Mouse (Mus musculus) R1 (cell line): ENCODE measurements at regions not wholly inside any gene's neighbourhood (a gene's known extent, or its start where the extent isn't known, plus 50 kb on each side); places are given as distances from the start of the nearest gene placed in this dataset.

ENCODE experiments used
- DNase-seq: peaks from one replicate; pipeline ENCODE4 v3.0.0-alpha.2; 2018; ENCODE audit warnings: low read depth, low spot score

DNA sequence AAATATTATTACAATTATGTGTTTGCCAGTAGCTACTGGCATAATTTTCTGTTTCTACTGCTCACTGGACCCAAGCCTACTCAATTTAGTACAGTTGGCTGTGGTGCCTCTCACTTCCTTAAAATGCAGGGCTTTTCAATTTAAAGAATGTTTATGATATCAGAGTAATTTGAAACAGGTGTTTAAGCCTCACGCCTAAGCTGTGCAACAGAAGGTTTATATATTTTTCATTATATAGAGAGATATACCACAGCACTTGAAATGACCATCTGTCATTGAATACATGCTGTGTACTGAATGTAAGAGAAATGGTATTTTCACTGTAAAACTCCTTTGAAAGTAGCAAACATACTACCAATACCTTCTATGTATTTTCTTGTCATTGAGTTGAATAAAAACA lies 376.8 kb downstream of the Otol1 start:
- DNase-seq: no peak

DNA sequence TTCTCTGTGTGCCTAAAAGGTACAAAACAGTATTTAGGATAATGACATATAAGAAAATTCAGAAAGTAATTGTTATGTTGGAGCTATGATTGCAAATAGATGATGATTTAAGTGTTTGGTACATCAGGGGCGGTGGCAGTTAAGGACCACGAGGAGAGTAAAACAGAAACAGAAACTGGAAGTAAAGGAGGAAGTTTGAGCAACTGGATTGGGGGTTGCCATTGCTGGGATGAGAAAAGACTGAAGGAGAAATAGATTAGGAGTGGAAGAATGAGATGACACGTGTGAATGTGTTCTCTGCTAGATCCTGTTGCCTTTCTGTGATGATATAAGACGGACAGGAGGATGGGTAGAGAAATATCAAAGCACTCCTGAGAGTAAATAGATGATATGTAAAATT lies 378.5 kb downstream of the Otol1 start:
- no peak for DNase-seq

GRCm38 (mm10) chr3:70401187-70401586 lies 393.8 kb downstream of the Otol1 start:
- DNase-seq: no peak

DNA sequence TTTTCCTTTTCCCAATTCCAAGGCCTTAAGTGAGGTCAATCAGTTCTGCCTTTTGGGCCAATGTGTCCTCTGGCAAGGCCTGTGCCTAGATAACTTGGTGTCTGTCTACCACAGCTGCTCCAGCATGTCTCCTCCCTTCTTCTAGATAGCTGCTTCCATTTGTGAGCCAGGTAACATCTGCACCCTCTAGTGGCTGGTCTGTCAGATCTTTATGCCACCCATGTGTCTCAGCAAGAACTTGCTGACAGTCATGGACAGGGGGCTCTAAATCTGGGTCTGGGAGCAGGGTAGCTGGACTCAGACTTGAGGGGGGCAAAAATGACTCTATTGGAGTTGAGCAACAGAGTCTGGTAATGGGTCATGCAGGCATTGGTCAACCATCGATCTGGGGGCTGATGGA lies 399.2 kb downstream of the Otol1 start:
- DNase-seq: peak; percentile 13

GRCm38 (mm10) chr3:70418273-70418672 lies 410.9 kb downstream of the Otol1 start:
- DNase-seq: no peak

- no peak for DNase-seq
Measured at GRCm38 (mm10) chr3:70422016-70422415, 414.6 kb downstream of the Otol1 start.

- DNase-seq: no peak
Measured at GRCm38 (mm10) chr3:70422669-70423068, 415.3 kb downstream of the Otol1 start.

DNA sequence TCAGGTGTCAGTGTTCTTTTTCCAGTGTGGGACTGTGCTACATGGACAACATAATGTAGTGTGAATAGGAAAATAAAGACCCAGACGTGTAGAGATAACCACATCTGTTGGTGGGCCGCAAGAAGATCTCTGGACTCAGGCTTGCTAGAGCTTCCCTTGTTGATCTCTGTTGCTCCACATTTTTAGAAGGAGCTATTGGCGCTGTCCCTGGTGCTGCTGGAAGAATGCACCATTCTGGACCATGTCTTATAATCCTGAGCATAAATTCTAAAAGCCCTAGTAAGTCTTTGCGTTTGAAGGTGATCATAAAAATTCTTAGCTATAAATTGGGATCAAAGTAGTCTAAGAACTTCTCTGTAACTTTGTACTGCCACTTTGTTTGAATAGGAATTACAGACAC lies 429.3 kb downstream of the Otol1 start:
- peak; percentile 10 for DNase-seq

GRCm38 (mm10) chr3:70457181-70457847 lies 449.9 kb downstream of the Otol1 start:
- DNase-seq: no peak

- peak; percentile 55 for DNase-seq
Measured at GRCm38 (mm10) chr3:70460811-70461210, 453.4 kb downstream of the Otol1 start.

DNA sequence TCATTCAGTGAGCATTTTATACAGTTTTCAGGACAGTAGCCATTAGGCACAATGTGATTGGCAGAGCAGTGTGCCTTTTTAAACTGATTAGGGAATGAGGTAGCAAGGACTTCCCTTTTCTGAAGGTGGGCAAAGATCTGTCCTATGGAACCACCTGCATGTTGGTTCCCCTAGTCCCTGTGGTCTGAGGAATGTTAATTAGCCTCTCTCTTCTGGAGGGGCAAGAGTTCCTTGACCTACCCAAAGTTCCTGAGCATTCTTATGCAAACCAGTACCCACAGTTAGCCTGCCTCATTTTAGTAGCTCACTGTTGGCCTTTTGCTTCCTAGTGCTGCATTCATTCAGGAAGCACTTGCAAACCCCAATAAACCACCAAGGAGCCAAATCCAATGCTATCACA lies 455.8 kb downstream of the Otol1 start:
- peak; percentile 76 for DNase-seq

GRCm38 (mm10) chr3:70482521-70482920 lies 475.1 kb downstream of the Otol1 start:
- no peak for DNase-seq

GRCm38 (mm10) chr3:70483066-70483743 lies 475.8 kb downstream of the Otol1 start:
- no peak for DNase-seq

- DNase-seq: no peak
Measured at GRCm38 (mm10) chr3:70496431-70496830, 489.0 kb downstream of the Otol1 start.

DNA sequence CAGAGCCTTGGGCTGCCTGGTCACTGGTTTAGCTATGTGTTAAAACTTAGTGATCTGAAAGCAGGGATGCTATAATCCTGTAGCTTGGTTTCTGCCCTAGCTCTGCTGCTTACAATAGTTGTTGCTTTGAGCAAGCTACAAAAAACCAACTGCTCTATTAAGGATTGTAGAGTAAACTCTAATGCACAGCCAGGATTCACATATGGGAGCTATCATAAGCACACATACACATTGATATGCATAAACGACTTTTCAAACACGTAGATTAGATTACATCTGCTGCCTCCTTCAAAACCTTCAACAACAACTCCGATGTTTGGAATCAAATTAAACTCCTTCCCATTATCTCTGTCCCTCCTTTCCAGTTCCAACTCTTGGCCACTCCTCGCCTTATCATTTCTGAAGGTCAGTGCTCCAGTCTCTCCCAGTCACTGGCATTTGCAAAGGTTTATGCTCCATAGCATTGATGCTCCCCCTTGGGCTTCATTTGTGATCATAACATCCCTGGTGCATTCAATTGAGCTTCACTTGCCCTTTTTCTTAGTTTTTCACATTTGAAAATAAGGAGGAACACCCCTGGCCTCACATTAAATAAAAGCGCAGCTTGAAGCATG lies 492.9 kb downstream of the Otol1 start:
- DNase-seq: no peak

GRCm38 (mm10) chr3:70500991-70501961 lies 493.9 kb downstream of the Otol1 start:
- no peak for DNase-seq

GRCm38 (mm10) chr3:70533593-70534321 lies 526.3 kb downstream of the Otol1 start:
- no peak for DNase-seq

- no peak for DNase-seq
Measured at GRCm38 (mm10) chr3:70535084-70535483, 527.7 kb downstream of the Otol1 start.

- no peak for DNase-seq
Measured at GRCm38 (mm10) chr3:70543911-70544310, 536.5 kb downstream of the Otol1 start.

GRCm38 (mm10) chr3:70557821-70558220 lies 550.4 kb downstream of the Otol1 start:
- no peak for DNase-seq
